Mouse (Mus musculus): ENCODE measurements around the gene Flad1. TPM values are rescaled to one million over a fixed set of nuclear protein-coding genes. Genes with fewer than 3 reads are reported as not detected.

Flad1 gene
- polyA plus RNA-seq, 1 experiment: 39.1 TPM

GRCm38 (mm10) chr3:89425876-89426275 is 14.2 kb upstream of the Flad1 start:
- H3K36me3 ChIP-seq (ENCODE audit: control insufficient read depth, insufficient read depth, low read length): peaks cover 25% of the 10 kb centered on the region
- H3K4me1 ChIP-seq (ENCODE audit: control insufficient read depth, insufficient read depth, insufficient read length): no peaks in the 10 kb centered on the region; the same call in 1 of the 2 replicates
- no peak overlapping the region for H3K4me3 ChIP-seq (ENCODE audit: extremely low read depth, insufficient read depth, insufficient read length)
- TF ChIP-seq CTCF (IDR thresholded peaks at IDR 0.05; ENCODE audit: extremely low read depth, insufficient read depth, insufficient read length, insufficient replicate concordance): no peak
- no peak for TF ChIP-seq POLR2A (IDR thresholded peaks at IDR 0.05; ENCODE audit: low read depth, low read length)
- 80% methylated on average over 4 of the region's 4 CpGs for WGBS
- no peak for DNase-seq (ENCODE audit: low read depth in 1 of 2, low spot score in 2 of 2)
- H3K27ac ChIP-seq (ENCODE audit: insufficient read depth, low read length): no peak overlapping the region
- no peaks in the 10 kb centered on the region for H3K27me3 ChIP-seq (ENCODE audit: control insufficient read depth, insufficient read depth, low read length)

- Histone ChIP-seq H3K4me1 (ENCODE audit: control insufficient read depth, insufficient read depth, insufficient read length) (peaks cover 3% of the 10 kb centered on the region; the same call in 1 of the 2 replicates), H3K4me3 (ENCODE audit: extremely low read depth, insufficient read depth, insufficient read length) (no peak overlapping the region), H3K27ac (ENCODE audit: insufficient read depth, low read length) (no peak overlapping the region), H3K27me3 (ENCODE audit: control insufficient read depth, insufficient read depth, low read length) (no peaks in the 10 kb centered on the region), H3K36me3 (ENCODE audit: control insufficient read depth, insufficient read depth, low read length) (peaks cover 25% of the 10 kb centered on the region)
- TF ChIP-seq CTCF (IDR thresholded peaks at IDR 0.05; ENCODE audit: extremely low read depth, insufficient read depth, insufficient read length, insufficient replicate concordance) (no peak), POLR2A (IDR thresholded peaks at IDR 0.05; ENCODE audit: low read depth, low read length) (no peak)
- 85% methylated on average over 5 of the region's 5 CpGs for WGBS
- no peak for DNase-seq (ENCODE audit: low read depth in 1 of 2, low spot score in 2 of 2)
Observed at GRCm38 (mm10) chr3:89425141-89425525, 13.5 kb upstream of the Flad1 start.

GRCm38 (mm10) chr3:89424416-89425140 is 12.9 kb upstream of the Flad1 start:
- no peak overlapping the region for H3K27ac ChIP-seq (ENCODE audit: insufficient read depth, low read length)
- no peak for DNase-seq (ENCODE audit: low read depth in 1 of 2, low spot score in 2 of 2)
- WGBS: 93% methylated on average over 5 of the region's 5 CpGs
- H3K4me3 ChIP-seq (ENCODE audit: extremely low read depth, insufficient read depth, insufficient read length): no peak overlapping the region
- peaks cover 3% of the 10 kb centered on the region; the same call in 1 of the 2 replicates for H3K4me1 ChIP-seq (ENCODE audit: control insufficient read depth, insufficient read depth, insufficient read length)
- no peaks in the 10 kb centered on the region for H3K27me3 ChIP-seq (ENCODE audit: control insufficient read depth, insufficient read depth, low read length)
- TF ChIP-seq POLR2A (IDR thresholded peaks at IDR 0.05; ENCODE audit: low read depth, low read length): no peak
- H3K36me3 ChIP-seq (ENCODE audit: control insufficient read depth, insufficient read depth, low read length): peaks cover 25% of the 10 kb centered on the region

- 54% methylated on average over 6 of the region's 6 CpGs for WGBS
- TF ChIP-seq CTCF (IDR thresholded peaks at IDR 0.05; ENCODE audit: extremely low read depth, insufficient read depth, insufficient read length, insufficient replicate concordance): no peak
- TF ChIP-seq POLR2A (IDR thresholded peaks at IDR 0.05; ENCODE audit: low read depth, low read length): no peak
- Histone ChIP-seq H3K36me3 (ENCODE audit: control insufficient read depth, insufficient read depth, low read length) (peaks cover 24% of the 10 kb centered on the region), H3K4me1 (ENCODE audit: control insufficient read depth, insufficient read depth, insufficient read length) (peaks cover 9% of the 10 kb centered on the region; the same call in 1 of the 2 replicates), H3K4me3 (ENCODE audit: extremely low read depth, insufficient read depth, insufficient read length) (no peak overlapping the region), H3K27me3 (ENCODE audit: control insufficient read depth, insufficient read depth, low read length) (no peaks in the 10 kb centered on the region), H3K27ac (ENCODE audit: insufficient read depth, low read length) (no peak overlapping the region)
- no peak for DNase-seq (ENCODE audit: low read depth in 1 of 2, low spot score in 2 of 2)
Observed at GRCm38 (mm10) chr3:89422556-89423205, 11.0 kb upstream of the Flad1 start.

- H3K36me3 ChIP-seq (ENCODE audit: control insufficient read depth, insufficient read depth, low read length): peaks cover 17% of the 10 kb centered on the region
- no peaks in the 10 kb centered on the region for H3K27me3 ChIP-seq (ENCODE audit: control insufficient read depth, insufficient read depth, low read length)
- TF ChIP-seq CTCF (IDR thresholded peaks at IDR 0.05; ENCODE audit: extremely low read depth, insufficient read depth, insufficient read length, insufficient replicate concordance): no peak
- TF ChIP-seq POLR2A (IDR thresholded peaks at IDR 0.05; ENCODE audit: low read depth, low read length): no peak
- peaks cover 9% of the 10 kb centered on the region; the same call in 1 of the 2 replicates for H3K4me1 ChIP-seq (ENCODE audit: control insufficient read depth, insufficient read depth, insufficient read length)
- no peak for DNase-seq (ENCODE audit: low read depth in 1 of 2, low spot score in 2 of 2)
- no peak overlapping the region for H3K4me3 ChIP-seq (ENCODE audit: extremely low read depth, insufficient read depth, insufficient read length)
- peak overlapping the region; percentile 13; the same call in 1 of the 2 replicates for H3K27ac ChIP-seq (ENCODE audit: insufficient read depth, low read length)
- WGBS: 63% methylated on average over 22 of the region's 22 CpGs
Observed at GRCm38 (mm10) chr3:89421810-89422473, 10.3 kb upstream of the Flad1 start.

DNA sequence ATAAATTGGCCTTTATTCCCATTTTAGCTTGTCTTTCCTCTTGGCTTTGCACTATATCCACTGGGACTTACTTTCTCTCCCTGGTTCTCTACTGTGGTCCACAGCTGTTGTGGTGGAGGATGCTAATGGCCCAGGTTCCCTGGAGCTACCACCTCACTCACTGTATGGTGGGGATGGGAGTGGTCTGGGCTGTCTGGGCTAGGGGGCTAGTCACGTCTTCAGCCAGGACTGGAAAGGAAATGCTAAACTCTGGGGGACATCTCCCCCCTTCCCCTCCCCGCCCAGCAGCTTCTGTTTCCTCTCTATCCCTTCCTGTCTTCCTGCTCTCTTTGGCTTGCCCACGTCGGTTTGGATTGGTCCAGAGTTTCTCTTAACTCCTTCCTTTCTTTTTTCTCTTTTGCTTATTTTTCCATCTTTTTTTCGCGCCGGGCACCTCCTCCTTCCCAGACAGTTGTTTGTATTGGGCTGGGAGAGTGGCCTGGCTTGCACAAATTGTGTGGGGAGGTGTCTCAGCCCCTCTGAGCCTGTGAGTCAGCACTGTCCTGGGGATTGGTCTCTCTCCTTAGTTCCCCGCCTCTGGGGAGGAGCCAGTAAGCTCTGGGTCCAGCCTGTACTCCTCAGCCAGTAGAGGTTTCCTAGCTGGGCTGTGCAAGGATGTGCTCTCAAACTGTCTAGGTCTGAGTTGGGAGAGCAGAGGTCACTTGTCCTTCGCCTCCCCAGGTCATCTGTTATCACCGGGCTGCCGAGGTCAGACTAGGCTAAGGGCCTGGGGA is 9.5 kb upstream of the Flad1 start:
- no peak for DNase-seq (ENCODE audit: low read depth in 1 of 2, low spot score in 2 of 2)

More for the DNA sequence above, 9.5 kb upstream of the Flad1 start:
- Histone ChIP-seq H3K27ac (ENCODE audit: insufficient read depth, low read length) (peak overlapping the region; percentile 59), H3K4me1 (ENCODE audit: control insufficient read depth, insufficient read depth, insufficient read length) (peaks cover 9% of the 10 kb centered on the region; the same call in 1 of the 2 replicates), H3K27me3 (ENCODE audit: control insufficient read depth, insufficient read depth, low read length) (no peaks in the 10 kb centered on the region), H3K36me3 (ENCODE audit: control insufficient read depth, insufficient read depth, low read length) (peaks cover 14% of the 10 kb centered on the region), H3K4me3 (ENCODE audit: extremely low read depth, insufficient read depth, insufficient read length) (no peak overlapping the region)
- TF ChIP-seq CTCF (IDR thresholded peaks at IDR 0.05; ENCODE audit: extremely low read depth, insufficient read depth, insufficient read length, insufficient replicate concordance): no peak
- no peak for TF ChIP-seq POLR2A (IDR thresholded peaks at IDR 0.05; ENCODE audit: low read depth, low read length)
- 44% methylated on average over 11 of the region's 11 CpGs for WGBS
